Mouse (Mus musculus) midbrain, embryonic 11.5 days (tissue): ENCODE data around the gene Ugt1a10. TPM values are rescaled to one million over a fixed set of nuclear protein-coding genes. Genes with fewer than 3 reads are reported as not detected.

Experiments used
- ATAC-seq: fragments of 200-750 bp; cut with Nextera tagmentation; 2 replicates; pipeline ENCODE4 v1.8.0; 2017; ENCODE audit warnings: moderate TSS enrichment, moderate library complexity; ENCODE audit not compliant: low FRiP score
- DNase-seq: peaks from one replicate; pipeline ENCODE4 v3.0.0; 2015; ENCODE audit warnings: low spot score; ENCODE audit errors: missing footprints
- H3K27ac ChIP-seq: fragments of 300-500 bp; sonication (generic); 2 replicates; pipeline ENCODE4 v1.5.1; 2014; ENCODE audit warnings: low read depth, low read length
- H3K27me3 ChIP-seq: fragments of 300-500 bp; sonication (generic); 2 replicates; pipeline ENCODE4 v1.6.1; 2014; ENCODE audit warnings: mild to moderate bottlenecking, low read length, moderate library complexity, mixed read lengths; ENCODE audit not compliant: control insufficient read depth, insufficient read depth
- H3K36me3 ChIP-seq: fragments of 300-500 bp; sonication (generic); 2 replicates; pipeline ENCODE4 v1.6.1; 2014; ENCODE audit warnings: mild to moderate bottlenecking, low read length, moderate library complexity, mixed read lengths; ENCODE audit not compliant: control insufficient read depth, insufficient read depth
- H3K4me1 ChIP-seq: fragments of 300-500 bp; sonication (generic); 2 replicates; pipeline ENCODE4 v1.6.1; 2014; ENCODE audit warnings: low read length; ENCODE audit not compliant: control insufficient read depth, insufficient read depth
- H3K4me2 ChIP-seq: fragments of 300-500 bp; sonication (generic); 2 replicates; pipeline ENCODE4 v1.6.1; 2014; ENCODE audit warnings: mild to moderate bottlenecking, moderate library complexity
- H3K4me3 ChIP-seq: fragments of 300-500 bp; sonication (generic); 2 replicates; pipeline ENCODE4 v1.5.1; 2014; ENCODE audit warnings: low read depth, low read length
- H3K9ac ChIP-seq: fragments of 300-500 bp; sonication (generic); 2 replicates; pipeline ENCODE4 v1.6.1; 2014; ENCODE audit warnings: low read length
- H3K9me3 ChIP-seq: fragments of 300-500 bp; sonication (generic); 2 replicates; pipeline ENCODE4 v1.6.1; 2016; ENCODE audit warnings: low read length; ENCODE audit not compliant: control insufficient read depth
- WGBS: fragments of 180-500 bp; shearing (Covaris S2); extraction: QIAGEN DNeasy Blood & Tissue Kit; methylation state at CpG from one replicate; pipeline ENCODE4 v1.1.7; 2014; 5-methylcytosine and 5-hydroxymethylcytosine counted together
- polyA plus RNA-seq: library from polyadenylated mRNA; unstranded; fragments of >200 nt; fragmentation: Nextera tagmentation; extraction: Ambion mirVana; gene quantifications from 2 replicates; pipeline ENCODE4 v1.2.1, GENCODE M21; 2014

The Ugt1a10 gene
- polyA plus RNA-seq, 1 experiment from 2014 or later, result not detected

DNA sequence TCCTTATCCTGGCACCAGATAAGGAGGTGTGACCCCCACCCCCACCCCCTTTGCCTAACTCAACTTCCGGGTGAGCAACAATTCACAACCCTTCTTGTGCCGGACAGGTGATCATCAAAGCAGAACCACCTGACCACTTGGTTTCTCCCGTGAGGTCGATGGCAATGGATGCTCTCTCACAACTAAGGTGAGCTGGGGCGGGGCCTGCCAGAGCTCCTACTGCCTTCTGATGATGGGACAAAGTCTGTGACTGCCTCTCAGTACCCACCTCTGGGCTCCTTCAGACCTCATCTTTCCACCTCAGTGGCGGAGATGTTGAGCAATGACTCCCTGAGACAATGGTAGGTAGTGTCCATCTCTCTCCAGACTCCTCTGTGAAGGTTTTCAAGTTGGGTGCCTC, 190.7 kb downstream of the Ugt1a10 start:
- DNase-seq (no peak), ATAC-seq (no peak)
- no peak overlapping the region for H3K9ac ChIP-seq
- no peaks in the 10 kb centered on the region for H3K4me1 ChIP-seq
- no peak overlapping the region for H3K4me3 ChIP-seq
- H3K27ac ChIP-seq, result no peak overlapping the region
- no peaks in the 10 kb centered on the region for H3K36me3 ChIP-seq
- H3K9me3 ChIP-seq, result peaks cover 94% of the 10 kb centered on the region
- no peak overlapping the region for H3K4me2 ChIP-seq
- H3K27me3 ChIP-seq, result no peaks in the 10 kb centered on the region
- 77% methylated on average over 6 of the region's 6 CpGs for WGBS

DNA sequence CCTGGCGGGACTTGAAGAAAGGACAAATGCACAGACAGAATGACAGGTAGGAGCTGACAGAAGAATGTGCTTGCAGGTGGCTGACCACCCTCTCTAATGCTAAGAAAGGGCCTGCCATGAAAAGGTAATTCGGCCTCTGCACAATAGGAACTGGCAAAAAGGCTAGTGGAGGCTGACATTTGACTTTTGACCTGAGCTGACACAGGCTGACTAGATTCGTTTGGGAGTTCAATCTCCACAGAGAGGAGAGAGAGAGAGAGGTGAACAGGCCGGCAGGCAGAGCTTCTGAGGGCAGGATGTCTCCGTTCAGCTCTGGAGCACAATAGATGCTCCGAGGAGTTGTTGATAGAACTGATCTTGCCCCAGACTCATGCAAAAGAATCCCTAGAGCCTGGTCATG, 191.2 kb downstream of the Ugt1a10 start:
- H3K27me3 ChIP-seq, result no peaks in the 10 kb centered on the region
- ATAC-seq (no peak), DNase-seq (no peak)
- H3K9me3 ChIP-seq, result peaks cover 94% of the 10 kb centered on the region
- H3K4me2 ChIP-seq, result no peak overlapping the region
- H3K9ac ChIP-seq, result no peak overlapping the region
- WGBS, result 50% methylated on average over 6 of the region's 6 CpGs
- no peaks in the 10 kb centered on the region for H3K4me1 ChIP-seq
- H3K27ac ChIP-seq, result no peak overlapping the region
- no peak overlapping the region for H3K4me3 ChIP-seq
- H3K36me3 ChIP-seq, result no peaks in the 10 kb centered on the region

DNA sequence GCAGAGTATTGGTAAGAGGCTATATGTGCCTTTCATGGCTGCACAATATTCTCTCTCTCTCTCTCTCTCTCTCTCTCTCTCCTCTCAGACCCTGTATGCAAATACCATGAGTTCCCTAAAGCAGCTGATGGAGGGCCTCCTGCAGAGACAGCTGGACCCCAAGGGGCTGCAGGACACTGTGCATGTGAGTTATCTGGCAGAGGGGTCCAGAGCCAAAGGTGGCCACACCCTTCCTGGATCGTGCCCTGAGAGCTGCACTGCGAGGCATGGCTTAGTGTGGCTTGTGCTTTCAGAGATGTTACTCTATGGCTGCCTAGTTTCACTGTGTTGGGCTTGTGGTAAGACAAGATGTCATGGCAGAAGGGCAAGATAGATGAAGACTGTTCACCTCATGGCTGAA, 192.5 kb downstream of the Ugt1a10 start:
- Histone ChIP-seq H3K4me1 (no peaks in the 10 kb centered on the region), H3K36me3 (no peaks in the 10 kb centered on the region), H3K9ac (no peak overlapping the region), H3K27me3 (no peaks in the 10 kb centered on the region), H3K9me3 (peaks cover 95% of the 10 kb centered on the region), H3K4me3 (no peak overlapping the region), H3K4me2 (no peak overlapping the region), H3K27ac (no peak overlapping the region)
- WGBS, result 53% methylated on average over 2 of the region's 2 CpGs
- no peak for DNase-seq
- no peak for ATAC-seq

DNA sequence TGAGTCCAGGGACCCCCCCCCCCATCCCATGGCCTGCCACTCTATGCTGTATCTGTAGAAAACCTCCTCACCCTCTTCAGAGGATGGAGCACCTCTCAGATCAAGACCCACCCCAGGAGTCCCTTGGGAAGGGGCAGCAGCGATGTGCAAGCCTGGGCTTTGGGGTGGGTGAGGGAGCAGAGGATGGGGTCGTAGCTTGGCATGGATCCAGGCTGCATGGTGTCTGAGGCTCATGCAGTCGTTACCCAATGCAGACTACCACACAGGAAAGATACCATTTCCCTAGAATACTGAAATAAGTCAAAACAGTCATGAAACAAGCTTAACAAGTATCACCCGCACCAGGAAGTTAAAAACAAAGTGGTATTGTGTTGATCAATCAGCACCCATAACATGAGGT, 193.5 kb downstream of the Ugt1a10 start:
- ATAC-seq, result peak; percentile 6; the same call in 1 of the 2 replicates

DNA sequence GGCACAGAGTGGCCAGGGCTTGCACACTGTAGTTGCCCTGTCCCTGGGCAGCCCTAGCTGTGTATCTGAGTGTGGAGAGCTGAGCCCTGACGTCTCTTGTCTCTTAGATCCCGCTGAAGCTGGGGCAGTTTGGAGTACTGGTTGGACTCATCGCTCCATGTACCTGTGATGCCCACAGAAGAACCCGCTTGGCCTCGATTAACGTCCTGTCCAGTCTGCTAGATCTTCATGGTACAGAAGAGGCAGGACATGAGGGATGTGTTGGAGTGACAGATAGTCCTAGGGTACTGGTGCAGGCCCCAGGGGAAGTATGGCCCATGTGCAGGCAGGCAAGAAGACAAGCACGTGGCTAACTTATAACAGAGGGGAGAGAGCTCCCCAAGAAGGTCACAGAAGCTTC, 194.4 kb downstream of the Ugt1a10 start:
- DNase-seq (no peak), ATAC-seq (no peak)
- Histone ChIP-seq H3K27me3 (no peaks in the 10 kb centered on the region), H3K36me3 (no peaks in the 10 kb centered on the region), H3K9me3 (peaks cover 96% of the 10 kb centered on the region), H3K4me3 (no peak overlapping the region), H3K9ac (no peak overlapping the region), H3K27ac (no peak overlapping the region), H3K4me1 (no peaks in the 10 kb centered on the region), H3K4me2 (no peak overlapping the region)
- WGBS, result 78% methylated on average over 7 of the region's 7 CpGs

More for the DNA sequence above, 193.5 kb downstream of the Ugt1a10 start:
- WGBS, result 72% methylated on average over 4 of the region's 4 CpGs
- no peaks in the 10 kb centered on the region for H3K4me1 ChIP-seq
- H3K27ac ChIP-seq, result no peak overlapping the region
- H3K9ac ChIP-seq, result no peak overlapping the region
- H3K4me2 ChIP-seq, result no peak overlapping the region
- no peak overlapping the region for H3K4me3 ChIP-seq
- no peaks in the 10 kb centered on the region for H3K36me3 ChIP-seq
- H3K27me3 ChIP-seq, result no peaks in the 10 kb centered on the region
- no peak for DNase-seq
- H3K9me3 ChIP-seq, result peaks cover 96% of the 10 kb centered on the region

DNA sequence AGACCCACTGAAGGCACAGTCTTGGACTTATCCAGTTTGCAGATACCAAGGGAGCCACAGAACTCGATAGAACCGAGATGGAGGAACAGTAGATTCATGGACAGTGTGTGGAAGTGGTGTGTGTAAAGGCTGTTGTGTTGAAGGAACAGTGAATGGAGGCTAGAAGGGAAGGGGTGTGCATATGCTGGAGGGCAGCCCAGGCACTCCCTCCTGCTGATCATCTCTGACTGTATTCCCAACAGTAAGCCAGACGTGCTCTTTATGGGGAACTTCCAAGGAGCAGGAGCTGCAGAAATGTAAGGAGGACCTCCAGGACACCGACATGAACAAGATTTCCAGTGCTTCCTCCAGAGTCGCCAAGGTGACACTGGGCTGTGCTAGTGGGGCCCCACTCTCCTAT, 194.8 kb downstream of the Ugt1a10 start:
- Histone ChIP-seq H3K4me1 (no peaks in the 10 kb centered on the region), H3K27me3 (no peaks in the 10 kb centered on the region), H3K9ac (no peak overlapping the region), H3K9me3 (peaks cover 96% of the 10 kb centered on the region), H3K4me2 (no peak overlapping the region), H3K27ac (no peak overlapping the region), H3K4me3 (no peak overlapping the region), H3K36me3 (no peaks in the 10 kb centered on the region)
- no peak for DNase-seq
- no peak for ATAC-seq
- WGBS, result 77% methylated on average over 5 of the region's 5 CpGs

DNA sequence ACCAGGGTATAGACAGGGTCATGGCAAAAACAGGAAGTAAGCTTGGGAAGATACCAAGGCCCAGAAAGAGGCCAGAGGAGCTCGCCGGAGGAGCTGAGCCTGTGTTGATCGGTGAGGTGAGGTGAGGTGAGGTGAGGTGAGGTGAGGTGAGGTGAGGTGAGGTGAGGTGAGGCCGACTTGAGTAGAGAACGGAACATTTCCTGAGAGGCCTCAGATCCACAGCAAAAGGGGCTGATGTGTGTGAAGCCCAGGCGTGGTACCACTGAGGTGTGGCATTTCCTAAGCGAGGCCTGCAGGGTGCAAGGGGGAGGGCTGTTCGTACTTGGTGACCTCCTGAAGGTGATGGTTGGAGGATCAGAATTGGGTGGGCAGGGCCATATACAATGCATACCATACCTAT, 197.9 kb downstream of the Ugt1a10 start:
- WGBS, result 75% methylated on average over 8 of the region's 8 CpGs
- H3K27ac ChIP-seq, result no peak overlapping the region
- ATAC-seq, result no peak

DNA sequence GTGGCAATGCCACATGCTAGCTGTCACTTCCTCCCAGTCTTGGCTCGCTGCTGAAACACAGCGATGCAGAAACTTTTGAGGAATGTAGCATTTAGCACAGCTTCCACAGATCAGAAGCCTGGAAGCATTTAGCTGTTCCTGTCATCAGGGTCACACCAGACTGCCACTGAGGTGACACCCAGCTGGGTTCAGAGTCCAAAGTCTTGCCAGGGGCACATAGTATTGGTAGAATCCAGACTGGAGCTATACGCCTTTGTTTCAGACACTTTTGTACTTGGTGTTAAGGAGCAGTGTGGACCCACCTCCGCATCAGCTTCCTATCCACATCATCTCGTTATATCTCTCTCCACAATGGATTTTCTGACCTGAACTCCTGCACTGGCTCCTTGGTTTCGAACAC, 198.4 kb downstream of the Ugt1a10 start:
- no peaks in the 10 kb centered on the region for H3K36me3 ChIP-seq
- H3K27ac ChIP-seq, result no peak overlapping the region
- no peak overlapping the region for H3K4me2 ChIP-seq
- H3K27me3 ChIP-seq, result no peaks in the 10 kb centered on the region
- H3K9me3 ChIP-seq, result peaks cover 94% of the 10 kb centered on the region
- H3K4me3 ChIP-seq, result no peak overlapping the region
- no peak overlapping the region for H3K9ac ChIP-seq
- ATAC-seq (no peak), DNase-seq (no peak)
- H3K4me1 ChIP-seq, result no peaks in the 10 kb centered on the region
- 72% methylated on average over 6 of the region's 6 CpGs for WGBS

More for the DNA sequence above, 197.9 kb downstream of the Ugt1a10 start:
- Histone ChIP-seq H3K27me3 (no peaks in the 10 kb centered on the region), H3K9ac (no peak overlapping the region), H3K4me3 (no peak overlapping the region), H3K36me3 (no peaks in the 10 kb centered on the region), H3K9me3 (peaks cover 95% of the 10 kb centered on the region), H3K4me1 (no peaks in the 10 kb centered on the region), H3K4me2 (no peak overlapping the region)
- DNase-seq, result no peak

DNA sequence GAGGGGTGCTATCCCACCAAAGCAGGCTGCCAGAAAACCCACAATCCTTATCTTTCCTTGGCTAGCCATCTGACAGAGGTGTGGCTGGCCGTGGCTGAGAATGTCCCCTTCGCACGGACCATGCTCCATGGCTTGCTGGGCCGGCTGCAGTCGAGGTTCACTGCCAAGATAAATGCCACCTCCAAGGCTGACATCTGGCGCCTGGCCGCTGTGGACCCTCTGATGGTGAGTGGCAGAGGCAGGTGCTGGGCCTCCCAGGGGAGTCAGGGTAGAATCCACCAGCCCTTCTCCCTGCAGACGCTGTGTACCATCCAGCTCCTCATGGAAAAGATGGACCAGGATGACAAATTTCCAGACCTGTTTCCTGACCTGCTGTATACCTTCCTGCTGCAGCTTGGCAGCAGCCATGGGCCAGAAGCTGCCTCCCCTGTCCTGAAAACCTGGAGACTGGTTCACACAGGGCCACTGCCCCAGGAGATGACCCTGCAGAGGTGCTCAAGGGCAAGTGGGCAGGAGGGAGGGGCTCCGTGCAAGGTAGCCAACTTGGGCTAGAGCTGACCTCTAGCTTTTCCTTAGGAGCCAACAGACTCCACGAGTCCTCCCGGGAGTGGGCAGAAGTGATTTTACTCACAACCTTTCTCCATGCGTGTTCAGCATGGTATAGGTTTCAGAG, 199.7 kb downstream of the Ugt1a10 start:
- peaks cover under 1% of the 10 kb centered on the region; the same call in 1 of the 2 replicates for H3K36me3 ChIP-seq
- DNase-seq, result no peak
- no peak overlapping the region for H3K4me3 ChIP-seq
- no peaks in the 10 kb centered on the region for H3K27me3 ChIP-seq
- H3K4me1 ChIP-seq, result no peaks in the 10 kb centered on the region
- no peak overlapping the region for H3K4me2 ChIP-seq
- WGBS, result 89% methylated on average over 12 of the region's 12 CpGs
- H3K9me3 ChIP-seq, result peaks cover 83% of the 10 kb centered on the region
- H3K9ac ChIP-seq, result no peak overlapping the region
- H3K27ac ChIP-seq, result no peak overlapping the region
- no peak for ATAC-seq
